Mouse (Mus musculus) lung, postnatal 25 days (tissue): ENCODE measurements around the gene Pamr1.
A peak's percentile ranks its signal among the peaks of the same experiment; 100 is the strongest.

Experiments
- DNase-seq: peaks from one replicate; pipeline ENCODE4 v3.0.0; 2022; ENCODE audit warnings: low spot score

Pamr1 gene

GRCm38 (mm10) chr2:102661052-102661451 is 111.2 kb downstream of the Pamr1 start:
- DNase-seq: no peak

DNA sequence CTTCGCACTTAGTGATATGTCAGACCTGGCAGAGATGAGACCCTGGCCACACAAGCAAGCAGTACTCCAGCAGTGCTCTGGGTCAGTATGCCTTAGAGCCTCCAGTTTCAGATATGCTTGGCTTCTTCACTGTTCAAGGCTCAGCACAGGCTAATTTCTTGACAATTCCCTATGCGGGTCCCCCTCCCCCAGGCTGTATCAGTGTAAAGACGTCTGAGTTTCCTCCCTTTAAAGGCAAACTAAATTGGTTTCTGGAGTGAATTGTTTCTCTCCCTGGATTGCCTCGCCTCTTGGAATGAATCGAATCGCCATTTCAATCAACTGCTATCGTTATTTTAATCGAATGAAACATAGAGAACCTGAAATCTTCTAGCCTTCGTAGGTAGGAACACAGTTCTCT is 113.1 kb downstream of the Pamr1 start:
- no peak for DNase-seq

DNA sequence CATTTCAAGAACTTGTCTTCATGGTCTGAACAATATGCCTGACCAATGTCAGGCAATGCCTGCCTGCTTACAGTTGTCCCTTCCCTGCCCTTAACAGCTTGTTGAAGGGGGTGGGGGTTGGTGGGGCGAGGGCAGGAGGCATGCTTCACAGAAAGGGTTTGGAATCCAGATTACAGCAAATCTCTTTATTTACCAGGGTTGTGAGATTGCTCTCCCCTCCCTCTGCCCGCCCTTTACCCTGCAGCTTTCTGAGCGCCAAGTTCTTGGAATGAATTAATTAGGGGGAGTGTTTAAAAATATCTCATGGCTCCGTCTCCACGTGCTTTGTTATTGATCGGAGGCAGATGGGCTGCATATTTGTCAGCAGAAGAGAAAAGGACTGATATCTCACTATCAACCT is 113.5 kb downstream of the Pamr1 start:
- no peak for DNase-seq

DNA sequence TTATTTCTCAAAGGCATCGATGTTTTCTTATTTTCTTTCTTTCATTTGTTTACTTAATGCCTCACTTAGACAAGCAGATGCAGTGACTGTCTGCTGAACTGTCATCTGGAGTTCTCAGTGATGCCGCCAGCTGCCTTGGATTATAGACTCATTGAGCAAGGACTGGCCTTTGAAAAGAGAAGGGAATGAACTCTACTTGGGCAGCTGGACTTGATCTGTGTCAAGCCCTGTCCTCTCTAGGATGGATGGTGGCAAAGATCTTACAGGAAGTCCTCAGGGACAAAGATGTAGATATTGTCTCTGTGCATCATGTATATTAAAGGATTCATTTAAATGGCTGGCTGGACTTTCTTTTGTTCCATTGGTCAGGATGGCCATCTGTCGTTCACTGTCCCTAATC is 114.1 kb downstream of the Pamr1 start:
- no peak for DNase-seq

GRCm38 (mm10) chr2:102667981-102668380 is 118.2 kb downstream of the Pamr1 start:
- DNase-seq: no peak

GRCm38 (mm10) chr2:102669580-102669979 is 119.8 kb downstream of the Pamr1 start:
- no peak for DNase-seq

DNA sequence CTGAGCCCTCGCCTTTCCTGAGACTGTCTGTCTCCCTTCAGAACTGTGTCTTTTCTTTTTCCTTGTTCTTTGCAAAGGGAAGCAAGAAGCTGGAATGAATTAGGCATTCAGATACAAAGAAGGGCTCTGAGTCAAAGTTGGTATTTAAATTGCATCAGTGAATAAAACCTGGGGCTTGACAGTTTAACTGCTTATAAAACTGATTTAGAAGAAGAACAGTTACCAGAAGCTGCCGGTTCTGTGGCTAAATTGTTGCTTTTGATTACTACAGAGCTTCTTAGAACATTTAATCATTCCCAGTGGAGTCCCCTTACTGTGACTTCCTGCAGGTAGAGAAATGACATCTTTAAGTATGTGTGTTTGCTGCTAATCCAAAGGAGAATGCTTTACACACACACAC is 124.8 kb downstream of the Pamr1 start:
- DNase-seq: no peak

DNA sequence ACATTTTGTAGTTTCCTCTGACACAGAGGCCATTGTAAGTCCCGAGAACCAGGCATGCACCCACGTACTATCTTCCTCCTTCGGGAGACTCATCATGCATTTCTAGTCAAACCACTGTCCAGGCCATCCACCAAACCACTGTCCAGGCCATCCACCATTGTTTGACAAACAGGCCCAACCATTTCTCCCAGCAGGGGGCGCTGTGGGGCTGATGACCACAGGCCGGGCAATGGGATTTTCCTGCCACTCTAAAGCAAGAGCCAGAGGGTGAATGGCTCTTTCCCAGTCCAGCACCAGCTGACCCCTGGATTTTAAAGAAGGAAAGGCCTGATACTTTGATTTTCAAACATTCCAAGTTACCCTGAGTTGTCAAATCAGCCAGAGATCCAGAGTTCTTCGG is 125.5 kb downstream of the Pamr1 start:
- peak; percentile 51 for DNase-seq

- DNase-seq: no peak
Measured at GRCm38 (mm10) chr2:102676716-102677312, 127.0 kb downstream of the Pamr1 start.

GRCm38 (mm10) chr2:102677400-102677799 is 127.6 kb downstream of the Pamr1 start:
- no peak for DNase-seq

DNA sequence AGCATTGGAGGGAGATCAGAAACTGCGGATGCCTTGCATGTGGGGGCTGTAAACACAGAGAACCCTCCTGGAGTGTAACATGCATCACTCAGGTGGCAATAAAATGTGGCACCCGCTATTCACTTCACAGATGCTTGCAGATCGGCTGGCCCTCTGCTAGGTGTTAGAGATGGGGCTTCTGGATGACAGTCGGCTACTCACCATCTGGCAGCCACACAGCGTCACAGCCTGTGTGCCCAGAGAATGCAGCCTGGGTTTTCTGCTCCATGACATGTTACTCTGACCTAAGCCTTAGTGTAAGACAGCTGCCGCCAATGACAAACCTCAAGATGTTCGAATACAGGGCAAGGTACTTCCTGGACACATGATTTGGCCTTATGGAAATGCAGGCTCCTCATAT is 131.5 kb downstream of the Pamr1 start:
- no peak for DNase-seq

GRCm38 (mm10) chr2:102682168-102682567 is 132.4 kb downstream of the Pamr1 start:
- no peak for DNase-seq

DNA sequence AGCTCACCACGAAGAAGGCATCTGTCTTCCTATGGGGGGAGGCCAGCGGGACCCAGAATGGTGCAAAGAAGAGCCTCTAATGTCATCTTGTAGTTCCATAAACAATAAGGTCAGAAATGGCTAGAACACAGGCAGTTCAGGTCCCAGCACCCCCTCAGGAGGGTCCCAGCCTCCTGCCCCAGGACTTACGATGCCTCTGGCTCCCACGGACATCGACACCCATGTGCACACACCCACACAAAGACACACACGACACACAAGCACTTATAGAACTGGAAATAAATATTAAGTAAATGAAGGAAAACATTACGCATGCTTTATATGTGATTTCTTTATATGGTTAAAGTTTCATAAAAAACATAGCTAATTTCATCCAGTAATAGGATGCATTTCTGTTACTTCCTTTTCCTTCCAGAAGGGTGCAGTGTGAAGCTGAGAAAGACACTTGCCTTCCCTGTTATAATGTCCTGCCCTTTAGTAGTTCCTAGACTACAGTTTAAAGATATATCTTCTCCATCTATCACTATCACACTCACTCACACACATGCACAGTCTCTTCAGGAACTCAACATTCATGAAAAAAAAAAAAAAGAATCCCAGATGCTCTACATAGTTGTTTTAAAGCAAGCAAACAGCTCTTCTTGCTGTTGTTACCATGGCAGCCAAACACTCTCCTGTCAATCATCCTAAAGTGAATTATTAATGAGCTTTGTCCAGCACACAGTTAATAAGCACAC is 135.7 kb downstream of the Pamr1 start:
- DNase-seq: peak; percentile 16

- DNase-seq: no peak
Measured at GRCm38 (mm10) chr2:102686108-102686450, 136.3 kb downstream of the Pamr1 start.
